Mouse (Mus musculus) regulatory T cell (primary cell): ENCODE results near the gene Ring1.

Experiments used
- in situ Hi-C: fragments of 300-600 bp; cut with MboI, MseI; formaldehyde crosslinking; loops from one replicate; pipeline ENCODE4 v1.15.1; 2025; ENCODE audit warnings: high pct_unique_total_duplicates

Ring1 gene

DNA sequence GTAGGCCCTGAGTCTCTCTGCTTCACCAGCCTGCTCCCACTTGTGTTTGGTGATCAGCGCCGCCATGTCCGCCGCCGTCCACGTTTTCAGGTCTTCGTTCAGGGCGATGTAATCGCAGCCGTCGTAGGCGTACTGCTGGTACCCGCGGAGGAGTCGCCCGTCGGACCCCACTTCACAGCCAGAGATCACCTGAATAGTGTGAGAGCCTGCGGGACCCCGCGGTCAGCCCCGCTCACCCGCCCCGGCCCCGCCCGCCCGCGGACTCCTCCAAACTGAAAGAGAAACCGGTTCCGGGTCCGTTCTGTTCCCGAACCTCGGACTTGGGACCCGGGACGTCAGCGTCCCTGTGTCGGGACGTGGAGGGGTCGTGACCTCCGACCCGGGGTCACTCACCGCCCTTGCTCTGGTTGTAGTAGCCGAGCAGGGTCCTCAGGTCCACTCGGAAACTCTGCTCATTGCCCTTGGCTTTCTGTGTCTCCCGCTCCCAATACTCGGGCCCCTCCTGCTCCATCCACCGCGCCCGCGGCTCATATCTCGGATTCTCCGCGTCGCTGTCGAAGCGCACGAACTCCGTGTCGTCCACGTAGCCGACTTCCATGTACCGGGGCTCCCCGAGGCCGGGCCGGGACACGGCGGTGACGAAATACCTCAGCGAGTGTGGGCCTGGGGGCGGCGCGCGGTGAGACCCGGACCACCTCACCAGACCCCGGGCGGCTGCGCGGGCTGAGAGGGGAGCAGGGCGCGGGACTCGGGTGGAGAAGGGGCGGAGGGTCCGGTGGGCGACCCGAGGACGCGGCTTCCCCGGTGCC lies 24.9 kb downstream of the Ring1 start:
- in situ Hi-C loops = loop anchor here (5.0 to 25.0 kb wide), 2 partner anchors 47 to 1388 kb away; partner anchors contain the start of genes B3galt4 and H2-Q4

DNA sequence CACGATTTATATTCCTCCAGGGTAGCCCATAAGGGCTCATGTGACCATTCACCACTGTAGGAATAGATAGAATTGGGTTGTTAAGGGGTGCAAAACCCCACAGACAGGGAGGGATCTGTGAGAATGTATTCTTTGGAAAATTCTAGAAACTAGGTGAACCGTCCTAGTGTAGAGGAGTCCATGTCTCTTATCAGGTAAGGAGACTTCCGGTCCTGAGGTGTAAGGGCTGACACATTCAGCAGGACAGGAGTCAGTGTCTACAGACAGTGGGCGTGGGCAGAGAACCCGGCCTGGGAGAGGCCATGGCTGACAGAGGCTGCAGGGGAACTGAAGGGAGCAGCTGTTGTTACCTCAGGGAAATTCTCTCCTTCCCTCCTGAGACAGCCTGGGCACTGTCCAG lies 25.8 kb downstream of the Ring1 start:
- in situ Hi-C loops = loop anchor here (5.0 to 25.0 kb wide), 2 partner anchors 46 to 1389 kb away; partner anchors contain the start of genes B3galt4 and H2-Q4

DNA sequence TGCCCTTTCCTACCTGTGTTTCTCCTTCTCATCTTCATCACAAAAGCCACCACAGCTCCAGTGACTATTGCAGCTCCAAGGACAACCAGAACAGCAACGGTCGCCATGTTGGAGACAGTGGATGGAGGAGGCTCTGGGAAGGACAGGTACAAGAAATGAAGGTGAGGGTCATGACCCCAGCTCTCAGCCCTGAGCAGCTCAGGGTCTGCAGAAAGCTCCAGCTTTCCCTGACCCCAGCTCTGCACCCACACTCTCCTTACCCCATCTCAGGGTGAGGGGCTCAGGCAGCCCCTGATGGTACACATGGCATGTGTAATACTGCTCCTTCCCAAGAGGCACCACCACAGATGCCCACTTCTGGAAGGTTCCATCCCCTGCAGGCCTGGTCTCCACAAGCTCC lies 27.5 kb downstream of the Ring1 start:
- in situ Hi-C loops = loop anchor here (5.0 to 25.0 kb wide), 2 partner anchors 45 to 1390 kb away; partner anchors contain the start of genes B3galt4 and H2-Q4

DNA sequence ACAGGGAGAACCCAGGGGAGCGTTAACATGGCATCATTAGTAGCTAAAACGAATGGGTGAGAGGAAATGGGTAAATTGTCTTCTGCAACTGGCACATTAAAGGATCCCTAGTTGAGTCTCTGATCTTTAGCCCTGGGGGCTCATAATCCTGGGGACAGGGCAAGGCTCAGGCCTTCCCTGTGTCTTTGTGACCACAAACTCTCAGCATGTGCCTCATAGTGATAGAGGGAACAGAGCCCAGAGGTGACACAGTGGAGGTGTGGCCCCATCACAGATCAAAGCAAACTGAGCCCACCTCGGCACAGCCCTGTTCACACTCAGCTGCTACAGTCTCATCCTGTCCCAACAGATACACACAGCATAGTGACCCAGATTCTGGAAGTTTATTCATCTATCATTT lies 28.8 kb downstream of the Ring1 start:
- in situ Hi-C loops = loop anchor here (5.0 to 25.0 kb wide), 2 partner anchors 43 to 1392 kb away; partner anchors contain the start of genes B3galt4 and H2-Q4

DNA sequence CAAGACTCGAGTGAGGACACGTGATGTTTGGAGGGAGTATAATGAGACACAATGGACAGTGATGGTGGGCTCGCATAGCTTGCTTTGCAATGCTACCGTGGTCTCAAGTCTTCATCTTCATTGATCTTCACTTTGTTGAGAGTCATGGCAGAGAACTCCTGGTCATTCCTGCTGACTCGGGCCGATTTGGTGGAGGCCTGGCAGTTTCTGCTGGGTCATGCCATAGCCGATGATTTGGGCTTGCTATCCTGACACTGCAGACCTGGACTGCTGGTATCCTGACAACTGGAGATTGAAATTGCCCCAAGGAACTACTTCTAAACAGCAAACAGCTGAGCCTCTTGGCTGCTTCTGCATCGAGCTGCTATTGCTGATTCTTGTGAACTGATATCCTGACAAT lies 29.5 kb downstream of the Ring1 start:
- in situ Hi-C loops = loop anchor here (5.0 to 25.0 kb wide), 2 partner anchors 43 to 1392 kb away; partner anchors contain the start of genes B3galt4 and H2-Q4

DNA sequence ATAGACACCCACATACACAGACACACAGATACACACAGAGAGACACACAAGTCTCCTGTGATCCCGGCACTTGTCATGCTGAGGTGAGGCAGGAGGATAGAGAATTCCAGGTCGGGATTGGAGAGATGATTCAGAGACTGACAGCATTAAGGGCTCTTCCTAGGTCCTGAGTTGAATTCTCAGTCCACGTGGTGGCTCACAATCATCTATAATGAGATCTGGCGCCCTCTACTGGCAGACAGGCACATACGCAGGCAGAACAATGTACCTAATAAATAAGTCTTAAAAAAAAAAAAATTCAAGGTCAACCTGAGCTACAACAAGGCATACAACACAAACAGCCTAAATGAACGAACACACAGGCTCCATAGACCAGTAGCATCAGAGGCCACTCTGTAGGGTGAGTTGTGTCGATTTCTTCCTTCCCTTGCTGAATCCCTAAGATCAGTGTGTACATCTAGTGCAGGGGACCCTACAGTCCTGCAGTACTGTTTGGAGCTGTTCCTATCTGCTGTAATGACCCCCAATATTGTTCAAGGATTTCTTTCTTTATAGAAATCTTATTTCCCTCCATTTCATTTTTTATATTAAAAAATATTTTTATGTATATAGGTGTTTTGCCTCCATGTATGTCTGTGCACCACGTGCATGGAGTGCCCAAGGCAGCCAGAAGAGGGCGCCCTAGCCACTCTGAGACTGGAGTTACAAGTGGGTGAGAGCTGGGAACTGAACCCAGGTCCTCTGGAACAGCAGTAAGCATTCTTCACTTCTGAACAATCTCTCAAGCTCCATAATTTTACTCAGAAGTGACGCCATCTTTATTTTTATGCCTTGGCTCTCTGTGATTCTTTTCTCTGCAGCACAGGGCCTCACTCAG lies 32.5 kb downstream of the Ring1 start:
- in situ Hi-C loops = loop anchor here (25.0 kb wide), 1 partner anchor 1395 kb away; the partner anchor contains the start of gene H2-Q4

DNA sequence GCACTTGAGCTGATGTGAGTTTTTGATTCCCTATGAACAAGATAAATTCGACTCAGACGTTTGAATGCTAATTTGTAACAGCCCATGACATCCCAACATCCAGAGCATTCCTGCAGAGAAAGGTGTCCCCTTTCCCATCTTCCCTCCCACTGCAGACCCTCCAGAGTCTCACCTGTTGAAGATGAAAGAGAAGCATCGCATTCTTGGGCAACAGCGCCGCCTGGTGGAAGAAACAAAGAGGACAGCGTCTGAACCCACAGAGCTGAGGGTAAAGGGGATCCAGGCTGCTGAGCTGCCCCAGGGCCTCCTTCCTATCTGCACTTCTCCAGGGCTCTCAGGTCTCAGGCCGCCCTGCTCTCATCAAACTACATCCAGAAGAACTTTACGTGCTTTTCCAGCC lies 42.3 kb downstream of the Ring1 start:
- in situ Hi-C loops = loop anchor here (25.0 kb wide), 1 partner anchor 1405 kb away; the partner anchor contains the start of gene H2-Q4

DNA sequence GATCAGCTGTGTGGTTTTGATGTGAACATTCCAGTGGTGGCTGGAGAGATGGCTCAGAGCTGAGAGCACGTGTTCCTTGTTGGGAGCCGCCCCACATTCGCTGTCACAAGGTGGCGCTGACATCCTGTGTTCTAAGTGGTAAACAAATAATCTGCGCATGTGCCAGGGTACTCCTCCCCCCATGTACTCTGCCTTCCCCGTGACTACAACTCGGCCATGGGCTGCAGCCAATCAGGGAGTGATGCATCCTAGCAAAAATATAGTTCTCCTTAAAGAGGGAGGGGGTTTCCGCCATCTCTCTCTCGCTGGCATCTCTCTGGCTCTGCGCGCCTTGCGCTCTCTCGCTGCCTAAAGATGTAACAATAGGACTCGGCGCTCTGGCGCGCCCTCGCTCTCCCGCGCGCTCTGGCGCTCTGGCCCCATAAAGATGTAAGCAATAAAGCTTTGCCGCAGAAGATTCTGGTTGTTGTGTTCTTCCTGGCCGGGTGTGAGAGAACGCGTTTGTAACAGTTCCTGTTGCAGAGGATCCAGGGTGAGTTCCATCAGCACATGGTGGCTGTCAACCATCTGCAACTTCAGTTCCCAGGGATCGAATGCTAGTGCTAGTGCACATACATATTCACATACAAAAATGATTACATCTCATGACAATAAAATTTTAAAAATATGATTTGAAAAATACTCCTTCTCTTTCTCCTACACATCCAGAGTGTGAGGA lies 43.1 kb downstream of the Ring1 start:
- in situ Hi-C loops = loop anchor here (25.0 kb wide), 1 partner anchor 1406 kb away; the partner anchor contains the start of gene H2-Q4

DNA sequence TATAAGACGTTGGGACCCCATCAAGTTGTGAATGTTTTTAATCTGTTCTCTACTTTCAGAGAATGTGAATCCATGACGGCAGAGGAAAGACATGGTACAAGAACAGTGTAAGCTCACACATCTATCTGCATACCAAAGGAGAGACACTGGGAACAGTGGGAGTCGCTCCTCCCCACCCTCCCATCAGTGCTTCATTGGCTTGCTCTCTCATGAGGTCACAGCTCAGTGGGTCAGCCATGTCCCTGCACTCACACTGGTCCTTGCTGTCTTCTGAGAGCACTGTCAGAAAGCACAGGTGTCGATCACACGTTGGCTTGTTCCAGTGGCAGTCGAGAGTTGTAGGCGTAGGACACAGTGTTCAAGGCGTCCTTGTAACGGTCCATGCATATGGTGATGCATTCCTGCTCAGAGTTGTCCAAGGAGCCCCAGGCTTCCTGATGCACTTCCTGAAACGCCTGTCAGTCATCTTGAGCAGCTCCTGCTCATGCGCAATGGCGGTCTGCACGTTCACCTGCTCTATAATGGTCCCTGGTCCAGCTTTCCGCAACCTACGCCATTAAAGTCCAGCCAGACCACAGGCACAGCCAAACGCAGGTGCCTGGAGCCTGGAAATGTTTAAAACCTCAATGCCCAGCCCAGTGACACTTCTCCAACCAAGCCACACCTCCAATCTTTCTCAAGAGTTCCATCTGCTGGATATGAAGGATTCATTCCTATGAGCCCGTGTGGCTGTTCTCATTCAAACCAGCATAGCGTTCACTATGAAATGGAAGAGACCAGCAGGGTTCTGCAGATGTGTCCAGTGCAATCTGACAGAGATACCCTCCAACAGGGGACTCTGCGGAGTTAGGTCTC lies 44.1 kb downstream of the Ring1 start:
- in situ Hi-C loops = loop anchor here (25.0 kb wide), 1 partner anchor 1407 kb away; the partner anchor contains the start of gene H2-Q4

DNA sequence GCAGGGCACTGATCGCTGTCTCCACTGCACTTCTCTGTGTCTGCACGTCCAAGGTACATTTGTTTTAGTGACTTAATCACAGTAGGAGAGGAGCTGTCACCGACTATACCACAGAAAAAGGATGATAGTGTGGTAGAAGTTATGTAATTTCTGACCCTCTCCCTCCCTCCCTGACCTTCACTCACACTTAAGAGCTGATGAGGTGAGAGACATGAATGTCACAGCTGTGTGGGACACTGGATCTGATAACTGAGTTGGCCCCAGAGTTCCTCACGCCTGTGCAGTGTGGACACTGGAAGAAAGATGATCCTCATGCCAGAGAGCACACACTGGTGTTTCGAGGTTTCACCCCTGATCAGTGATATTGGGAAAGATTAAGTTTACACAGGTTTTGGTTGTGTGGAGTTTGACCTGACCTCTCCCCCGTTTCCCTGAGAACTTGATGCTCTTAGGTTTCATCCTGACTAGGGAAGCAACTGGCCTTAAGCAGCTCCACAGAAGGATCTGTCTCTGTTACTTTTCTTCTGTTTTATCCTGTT lies 44.9 kb downstream of the Ring1 start:
- in situ Hi-C loops = loop anchor here (25.0 kb wide), 1 partner anchor 1408 kb away; the partner anchor contains the start of gene H2-Q4

DNA sequence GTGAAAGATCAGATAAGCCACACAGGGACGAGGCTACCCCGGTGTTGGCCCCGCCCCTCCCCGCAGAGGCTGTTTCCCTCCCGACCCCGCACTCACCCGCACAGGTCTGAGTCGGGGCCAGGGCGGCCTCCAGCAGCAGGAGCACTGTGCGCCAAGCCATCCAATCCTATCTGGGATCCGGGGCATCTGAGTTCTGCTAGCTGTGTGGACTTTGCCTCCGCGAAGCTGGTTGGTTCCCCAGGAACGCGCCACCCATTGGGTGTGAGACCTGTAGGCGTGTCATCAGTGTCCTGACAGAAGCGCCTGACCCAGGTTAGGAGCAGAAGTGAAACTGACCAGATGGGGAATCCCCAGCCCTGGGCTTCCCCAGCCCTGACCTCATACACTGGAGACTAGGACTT lies 45.8 kb downstream of the Ring1 start:
- in situ Hi-C loops = loop anchor here (25.0 kb wide), 1 partner anchor 1409 kb away; the partner anchor contains the start of gene H2-Q4

DNA sequence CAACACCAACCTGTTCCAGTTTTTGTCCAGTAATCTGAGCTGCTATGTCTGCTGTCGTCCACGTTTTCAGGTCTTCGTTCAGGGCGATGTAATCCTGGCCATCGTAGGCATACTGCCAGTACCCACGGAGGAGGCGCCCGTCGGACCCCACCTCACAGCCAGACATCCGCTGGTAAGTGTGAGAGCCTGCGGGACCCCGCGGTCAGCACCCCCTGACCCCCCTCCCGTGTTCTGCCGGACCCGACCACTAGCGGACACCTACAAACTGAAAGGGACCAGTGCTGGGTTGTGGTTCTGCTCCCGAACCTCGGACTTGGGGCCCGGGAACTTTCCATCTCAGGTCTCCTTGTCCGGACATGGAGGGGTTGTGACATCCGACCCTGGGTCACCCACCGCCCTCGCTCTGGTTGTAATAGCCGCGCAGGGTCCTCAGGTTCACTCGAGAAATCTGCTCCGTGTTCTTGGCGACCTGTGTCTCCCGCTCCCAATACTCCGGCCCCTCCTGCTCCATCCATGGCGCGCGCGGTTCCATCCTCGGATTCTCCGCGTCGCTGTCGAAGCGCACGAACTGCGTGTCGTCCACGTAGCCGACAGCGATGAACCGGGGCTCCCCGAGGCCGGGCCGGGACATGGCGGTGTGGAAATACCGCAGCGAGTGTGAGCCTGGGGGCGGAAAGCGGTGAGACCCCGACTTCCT lies 46.5 kb downstream of the Ring1 start:
- in situ Hi-C loops = loop anchor here (25.0 kb wide), 1 partner anchor 1409 kb away; the partner anchor contains the start of gene H2-Q4

DNA sequence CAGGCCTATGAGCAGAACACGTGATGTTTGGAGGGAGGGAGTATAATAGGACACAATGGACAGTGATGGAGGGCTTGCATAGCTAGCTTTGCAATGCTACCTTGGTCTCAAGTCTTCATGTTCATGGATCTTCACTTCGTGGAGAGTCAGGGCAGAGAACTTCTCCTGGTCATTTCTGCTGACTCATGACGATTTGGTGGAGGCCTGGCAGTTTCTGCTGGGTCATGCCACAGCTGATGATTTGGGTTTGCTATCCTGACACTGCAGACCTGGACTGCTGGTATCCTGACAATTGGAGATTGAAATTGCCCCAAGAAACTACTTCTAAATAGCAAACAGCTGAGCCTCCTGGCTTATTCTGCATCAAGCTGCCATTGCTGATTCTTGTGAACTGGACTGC lies 50.9 kb downstream of the Ring1 start:
- in situ Hi-C loops = no loop called here

DNA sequence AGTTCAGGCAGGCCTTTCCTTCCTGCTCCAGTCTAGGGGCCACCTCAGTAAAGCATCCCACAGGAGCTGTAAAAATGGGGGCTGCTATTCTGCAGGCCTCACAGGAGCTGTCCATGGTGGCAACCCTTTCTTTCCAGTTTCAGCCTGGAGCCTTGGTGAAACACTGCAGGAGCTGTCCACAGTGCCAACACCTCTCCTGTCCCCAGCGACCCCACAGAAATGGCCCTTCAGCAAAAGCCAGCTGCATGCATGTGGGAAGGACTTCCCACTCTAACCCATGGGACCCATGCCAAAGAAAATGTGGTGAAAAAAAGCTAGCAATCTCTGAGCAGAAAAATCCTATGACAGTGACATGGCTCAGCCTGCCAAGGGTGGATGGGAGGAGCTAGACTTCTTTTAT lies 51.8 kb downstream of the Ring1 start:
- in situ Hi-C loops = no loop called here
